Mouse (Mus musculus) kidney, postnatal 14 days (tissue): ENCODE measurements around the gene Acp6.
"Not testable (repeated sequence)": the region's sequence is repeated elsewhere in the genome, so short reads cannot be mapped to it uniquely, and the experiment has no call there.

Experiments used
- DNase-seq: peaks from one replicate; pipeline ENCODE4 v3.0.0; 2022; ENCODE audit warnings: mixed read lengths

Gene Acp6

DNA sequence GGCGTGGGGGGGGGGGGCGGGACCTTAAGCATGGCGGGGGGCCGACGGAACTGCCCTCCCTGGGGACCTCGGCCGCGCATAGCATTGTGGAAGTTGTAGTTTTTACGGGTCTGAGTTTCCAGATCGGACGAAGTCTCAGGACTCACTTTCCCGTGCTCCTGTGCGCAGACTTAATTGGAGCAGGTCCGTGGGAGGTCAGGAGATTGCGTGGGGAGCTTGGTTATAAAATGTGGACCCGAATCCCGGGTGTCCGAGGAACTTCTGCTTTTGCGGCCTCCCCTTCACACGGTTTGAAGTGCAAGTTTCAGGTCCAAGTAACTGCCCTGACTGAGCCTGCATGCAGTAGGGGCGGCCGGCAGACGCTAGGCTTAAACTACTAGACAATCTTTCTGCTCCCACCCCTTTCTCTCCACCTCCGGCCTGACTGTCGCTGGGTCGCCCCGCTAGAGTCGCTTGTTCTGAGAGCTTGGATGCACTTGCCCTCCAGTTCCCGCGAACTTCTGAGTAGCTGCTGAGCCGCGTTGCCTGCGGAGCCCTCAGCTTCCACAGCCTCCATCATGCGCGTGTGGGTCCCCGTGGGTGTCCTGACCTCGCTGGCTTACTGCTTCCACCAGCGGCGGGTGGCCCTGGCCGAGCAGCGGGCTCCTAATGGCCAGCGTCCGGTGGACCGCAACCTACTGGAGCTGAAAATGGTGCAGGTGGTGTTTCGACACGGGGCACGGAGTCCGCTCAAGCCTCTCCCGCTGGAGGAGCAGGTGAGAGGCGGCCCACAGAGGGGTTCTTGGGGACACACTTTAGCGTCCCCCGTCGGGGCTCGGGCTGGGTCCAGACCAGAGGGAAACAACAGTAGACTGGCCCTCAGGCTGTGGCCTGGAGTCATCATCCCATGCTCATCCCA, at the start of gene Acp6:
Acp6 (plus strand) TSS at position 167 of the 898 bp plus-strand sequence.
- peak; percentile 94 for DNase-seq

DNA sequence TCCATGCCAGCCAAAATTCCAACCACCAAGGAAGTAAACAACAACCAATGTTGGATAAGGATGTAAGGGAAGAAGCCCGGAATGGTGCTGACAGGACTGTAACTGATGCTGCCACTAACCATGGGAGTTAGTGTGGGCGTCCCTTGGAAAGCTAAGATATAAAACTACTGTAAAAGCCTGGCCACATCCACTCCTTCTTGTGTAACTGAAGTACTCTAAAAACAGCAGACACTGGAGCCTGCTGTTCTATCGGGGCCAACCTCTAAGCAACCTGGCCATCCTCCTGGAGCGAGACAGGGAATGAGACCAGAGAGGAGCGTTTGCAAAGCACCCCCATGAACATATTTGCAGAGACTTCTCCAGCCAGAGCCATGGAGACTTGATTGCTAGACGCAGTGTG, 41.1 kb upstream of the Acp6 start:
- DNase-seq: no peak

DNA sequence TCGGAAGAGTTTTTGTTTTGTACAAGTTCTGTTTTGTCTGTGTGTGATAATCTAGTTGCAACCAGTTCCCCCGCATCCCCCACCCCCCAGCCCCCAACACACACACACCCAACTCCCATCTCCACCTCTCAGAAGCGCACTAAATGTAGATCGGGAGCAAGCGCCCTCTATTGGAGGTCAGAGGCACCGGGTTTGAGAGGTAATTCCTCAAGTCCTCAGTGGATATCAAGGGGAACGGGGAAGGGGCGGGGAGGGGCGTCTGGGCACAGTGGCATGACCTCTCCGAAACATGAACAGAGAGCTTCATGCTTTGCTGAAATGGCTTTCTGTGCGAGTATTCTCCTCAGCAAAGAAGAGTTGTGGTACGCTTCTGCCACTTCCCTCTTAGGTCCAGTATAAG, 40.3 kb upstream of the Acp6 start:
- no peak for DNase-seq

- peak; percentile 27 for DNase-seq
Measured at GRCm38 (mm10) chr3:97124193-97124592, 34.4 kb upstream of the Acp6 start.

- DNase-seq: no peak
Measured at GRCm38 (mm10) chr3:97129410-97129809, 29.2 kb upstream of the Acp6 start.

GRCm38 (mm10) chr3:97137666-97138065, 20.9 kb upstream of the Acp6 start:
- not testable (repeated sequence) for DNase-seq

GRCm38 (mm10) chr3:97151092-97151491, 7.5 kb upstream of the Acp6 start:
- no peak for DNase-seq

GRCm38 (mm10) chr3:97156431-97156830, 2.1 kb upstream of the Acp6 start:
- DNase-seq: no peak

- no peak for DNase-seq
Measured at GRCm38 (mm10) chr3:97157308-97157707, 1.3 kb upstream of the Acp6 start.

- DNase-seq: peak; percentile 89
Measured at GRCm38 (mm10) chr3:97157958-97158599, 498 bp upstream of the Acp6 start.

DNA sequence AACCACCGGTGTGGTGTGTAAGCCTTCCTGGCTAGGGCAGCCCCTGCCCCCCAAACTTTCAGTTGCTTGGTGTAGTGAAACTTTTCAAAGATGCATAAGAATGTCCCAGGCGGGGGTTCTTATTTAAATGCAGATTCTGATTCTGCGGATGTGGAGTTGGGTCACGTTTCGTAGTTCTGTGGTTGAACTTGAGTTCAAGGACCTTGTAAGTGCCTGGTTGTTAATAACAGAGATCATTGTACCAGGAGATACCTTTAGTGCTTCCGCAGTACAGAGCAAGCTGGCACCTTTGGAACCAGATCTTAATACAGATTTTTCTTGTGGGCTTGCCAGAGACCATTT, 903 bp downstream of the Acp6 start:
- DNase-seq: no peak

DNA sequence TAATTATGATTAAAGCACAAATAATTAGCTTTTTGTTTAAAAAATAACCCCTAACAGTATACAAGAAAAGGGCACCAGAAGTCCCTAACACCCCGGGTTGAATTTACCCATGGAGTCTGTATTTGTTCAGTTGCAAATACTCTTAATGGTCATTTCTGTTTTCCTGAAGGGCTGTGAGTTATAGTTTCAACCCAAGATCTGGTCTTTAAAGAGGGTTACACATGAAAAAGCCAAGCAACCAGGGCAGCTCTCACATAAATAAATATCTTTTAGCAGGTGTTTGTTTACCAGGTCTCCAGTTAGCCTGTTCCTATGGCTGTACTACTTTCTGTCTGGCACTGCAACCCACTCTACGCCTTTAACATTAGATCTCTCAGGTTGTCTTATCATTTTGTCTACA, 1.4 kb downstream of the Acp6 start:
- DNase-seq: no peak

DNA sequence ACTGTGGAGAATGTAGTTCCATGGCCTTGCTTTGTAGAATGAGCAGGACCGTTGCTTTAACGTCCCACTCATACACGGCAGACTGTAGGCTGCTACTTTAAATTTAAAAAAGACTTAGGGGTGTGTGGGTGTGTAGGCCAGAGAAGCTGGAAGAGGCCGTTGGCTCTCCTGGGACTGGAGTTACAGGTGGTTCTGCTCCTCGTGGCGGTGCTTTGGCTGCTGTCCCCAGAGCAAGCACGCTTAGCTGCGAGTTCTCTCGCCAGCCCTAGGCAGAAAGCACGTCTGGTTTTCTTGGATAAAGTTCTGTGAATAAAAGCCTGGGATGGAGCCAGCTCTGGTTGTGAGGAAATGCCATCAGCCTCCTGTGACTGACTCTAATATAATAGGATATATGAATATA, 2.3 kb downstream of the Acp6 start:
- DNase-seq: peak; percentile 44

DNA sequence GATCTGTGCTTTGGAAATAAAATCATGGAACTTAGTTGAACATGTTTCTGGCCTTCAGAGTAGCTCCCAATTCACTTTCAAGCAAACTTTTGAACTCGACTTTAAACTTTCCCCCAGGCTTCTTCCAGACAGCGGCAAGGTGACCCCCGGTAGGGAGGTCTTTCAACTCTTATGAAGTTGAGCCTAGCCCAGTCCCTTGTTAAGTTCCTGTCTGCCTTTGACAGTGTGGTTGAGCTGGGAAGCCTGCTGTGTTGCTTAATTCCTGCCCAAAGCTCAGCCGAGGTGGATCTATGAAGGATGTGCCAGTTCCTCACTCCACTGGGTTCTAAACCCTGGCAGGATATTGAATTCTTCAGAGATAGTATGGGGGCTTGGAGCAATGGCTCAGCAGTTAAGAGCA, 3.2 kb downstream of the Acp6 start:
- no peak for DNase-seq

GRCm38 (mm10) chr3:97164477-97164876, 5.9 kb downstream of the Acp6 start:
- DNase-seq: no peak

GRCm38 (mm10) chr3:97167126-97167525, 8.5 kb downstream of the Acp6 start:
- DNase-seq: no peak

DNA sequence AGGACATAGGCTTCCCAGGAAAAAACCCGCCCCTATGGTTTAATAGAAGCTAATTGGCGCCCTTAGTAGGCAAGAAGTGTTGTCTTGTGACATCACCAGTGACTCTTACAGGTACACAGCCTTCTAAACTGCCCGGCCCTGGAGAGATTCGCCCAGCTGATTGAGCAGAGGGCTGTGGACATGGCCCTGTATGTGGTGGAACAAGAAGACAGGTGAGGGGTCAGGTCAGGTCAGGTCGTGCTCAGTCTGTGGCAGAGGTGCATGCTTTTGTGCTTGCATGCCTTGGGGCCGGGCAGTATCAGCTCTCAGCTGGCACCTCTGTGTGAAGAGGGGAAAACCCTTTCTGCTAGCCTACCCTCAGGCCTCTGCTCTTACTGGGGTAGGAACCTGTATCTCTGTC, 13.0 kb downstream of the Acp6 start:
- DNase-seq: peak; percentile 21

GRCm38 (mm10) chr3:97172231-97172630, 13.7 kb downstream of the Acp6 start:
- DNase-seq: peak; percentile 85

GRCm38 (mm10) chr3:97172632-97173031, 14.1 kb downstream of the Acp6 start:
- no peak for DNase-seq

DNA sequence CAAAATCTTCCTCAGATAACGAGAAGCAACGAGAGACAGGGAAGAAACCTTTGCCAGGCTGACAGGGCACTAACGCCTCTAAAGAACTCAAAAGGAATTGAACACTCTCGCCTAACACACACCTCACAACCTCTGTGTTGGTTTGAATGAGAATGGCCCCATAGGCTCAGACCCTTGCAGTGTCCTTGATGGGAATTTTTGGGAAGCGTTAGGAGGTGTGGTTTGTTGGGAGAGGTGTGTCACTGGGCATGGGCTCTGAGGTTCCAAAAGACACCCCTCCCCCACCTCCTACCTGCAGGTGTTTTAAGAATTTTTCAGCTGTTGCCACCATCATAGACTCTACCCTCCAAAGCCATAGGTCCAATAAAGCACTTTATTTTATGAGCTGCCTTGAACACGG, 20.3 kb downstream of the Acp6 start:
- DNase-seq: no peak

GRCm38 (mm10) chr3:97180527-97180926, 21.9 kb downstream of the Acp6 start:
- no peak for DNase-seq

DNA sequence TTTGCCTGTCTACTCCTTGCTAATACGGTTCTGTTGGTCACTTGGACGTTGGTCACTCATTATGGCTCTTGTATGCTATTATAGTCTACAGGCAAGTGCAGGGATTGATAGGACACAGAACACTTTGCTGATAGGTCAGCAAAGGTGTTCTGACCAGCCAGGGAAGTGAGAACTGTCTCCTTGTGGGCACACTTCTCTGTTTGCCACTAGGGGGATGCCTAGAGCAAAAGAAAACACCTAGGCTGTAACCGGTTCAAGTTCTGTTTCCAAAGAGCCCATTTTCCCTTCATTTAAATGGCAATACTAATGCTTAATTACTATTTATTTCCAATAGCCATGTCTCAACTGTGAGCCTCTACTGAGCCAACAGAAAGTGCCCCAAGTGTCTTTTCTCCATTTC, 25.2 kb downstream of the Acp6 start:
- peak; percentile 20 for DNase-seq

DNA sequence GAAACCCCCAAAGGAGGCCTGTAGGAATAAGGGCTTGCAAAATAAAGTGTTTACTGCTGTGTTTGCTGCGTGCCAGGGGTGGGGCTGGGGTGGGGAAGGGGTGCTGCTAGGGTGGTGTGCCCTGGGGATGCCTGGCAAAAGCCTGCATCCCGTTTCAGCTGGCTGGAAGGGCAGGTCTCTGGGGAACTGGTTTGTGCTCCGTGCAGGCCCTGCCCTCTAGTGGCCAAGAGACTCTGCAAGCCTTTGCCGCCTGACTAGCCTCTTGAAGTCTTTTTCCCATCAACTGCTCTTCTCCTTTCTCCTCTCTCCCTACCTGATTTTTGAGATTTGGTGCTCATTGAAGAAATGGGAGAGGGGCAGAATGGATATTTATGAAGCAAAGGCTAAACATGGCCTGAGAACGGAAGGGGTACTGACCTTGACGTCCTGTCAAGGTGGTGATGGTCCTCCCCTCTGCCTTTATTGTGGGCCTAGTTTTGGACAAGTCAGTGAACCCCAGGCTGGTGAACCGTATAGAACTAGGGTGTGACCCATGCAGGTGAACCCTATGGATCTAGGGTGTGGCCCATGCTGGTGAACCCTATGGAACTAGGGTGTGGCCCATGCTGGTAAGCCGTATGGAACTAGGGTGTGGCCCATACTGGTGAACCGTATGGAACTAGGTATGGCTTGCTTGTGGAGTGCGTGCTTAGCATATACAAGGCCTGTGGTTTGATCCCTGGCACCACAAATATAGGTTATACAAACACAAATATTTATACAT, 26.7 kb downstream of the Acp6 start:
- peak; percentile 83 for DNase-seq

DNA sequence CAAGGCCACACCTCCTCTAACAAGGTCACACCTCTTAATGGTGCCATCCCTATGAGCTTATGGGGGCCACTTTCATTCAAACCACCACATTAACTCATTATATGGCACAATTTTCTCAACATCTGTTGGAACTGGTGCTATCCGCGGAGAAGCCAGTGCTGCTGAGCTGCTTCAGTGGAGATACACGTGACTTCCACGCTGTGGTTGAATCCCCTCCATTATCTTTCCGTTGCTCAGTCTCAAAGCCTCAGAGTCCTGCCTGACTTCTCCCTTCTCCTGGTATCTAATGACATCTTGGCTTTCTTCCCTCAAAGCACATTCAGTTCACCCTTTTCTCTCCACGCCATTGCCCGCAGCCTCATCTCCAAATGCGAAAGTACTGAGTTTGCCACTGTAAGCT, 38.0 kb downstream of the Acp6 start:
- DNase-seq: no peak
